Mouse (Mus musculus) ES-CJ7 (cell line): ENCODE results near the gene Supt5.

Experiments used
- DNase-seq: peaks from one replicate; pipeline ENCODE4 v3.0.0; 2011; ENCODE audit warnings: low read depth, low spot score

Supt5 gene

GRCm38 (mm10) chr7:28353267-28353666 is 14.7 kb upstream of the Supt5 start:
- DNase-seq, result no peak

- DNase-seq, result peak; percentile 60
Observed at GRCm38 (mm10) chr7:28351676-28352191, 13.2 kb upstream of the Supt5 start.

GRCm38 (mm10) chr7:28350155-28350883 is 11.8 kb upstream of the Supt5 start, which contains the start of gene Rps16:
Gene Rps16 (plus strand): TSS chr7:28350652.
- DNase-seq, result peak; percentile 98

- DNase-seq, result no peak
Observed at GRCm38 (mm10) chr7:28348601-28349000, 10.1 kb upstream of the Supt5 start.

GRCm38 (mm10) chr7:28347746-28348145 is 9.2 kb upstream of the Supt5 start:
- DNase-seq, result no peak

GRCm38 (mm10) chr7:28344637-28345036 is 6.1 kb upstream of the Supt5 start:
- peak; percentile 63 for DNase-seq

GRCm38 (mm10) chr7:28341381-28341780 is 2.8 kb upstream of the Supt5 start:
- no peak for DNase-seq

GRCm38 (mm10) chr7:28339213-28339917 is 819 bp upstream of the Supt5 start:
- DNase-seq, result peak; percentile 92

GRCm38 (mm10) chr7:28335471-28335870 is 3.1 kb downstream of the Supt5 start:
- DNase-seq, result no peak

GRCm38 (mm10) chr7:28334534-28334933 is 4.0 kb downstream of the Supt5 start:
- no peak for DNase-seq

GRCm38 (mm10) chr7:28328260-28328659 is 10.3 kb downstream of the Supt5 start:
- DNase-seq, result no peak

GRCm38 (mm10) chr7:28326457-28326856 is 12.1 kb downstream of the Supt5 start:
- no peak for DNase-seq

GRCm38 (mm10) chr7:28325293-28325692 is 13.3 kb downstream of the Supt5 start:
- DNase-seq, result no peak

GRCm38 (mm10) chr7:28321974-28322720 is 16.4 kb downstream of the Supt5 start:
- DNase-seq, result no peak

GRCm38 (mm10) chr7:28318714-28319113 is 19.8 kb downstream of the Supt5 start:
- DNase-seq, result no peak

GRCm38 (mm10) chr7:28318036-28318435 is 20.5 kb downstream of the Supt5 start:
- DNase-seq, result no peak

GRCm38 (mm10) chr7:28311926-28312543 is 26.5 kb downstream of the Supt5 start, which contains the start of gene Timm50:
Gene Timm50 (minus strand): TSS chr7:28312072.
- peak; percentile 98 for DNase-seq

- DNase-seq, result peak; percentile 54
Observed at GRCm38 (mm10) chr7:28311151-28311925, 27.2 kb downstream of the Supt5 start.

- no peak for DNase-seq
Observed at GRCm38 (mm10) chr7:28309737-28310136, 28.8 kb downstream of the Supt5 start.

- DNase-seq, result no peak
Observed at GRCm38 (mm10) chr7:28306216-28306615, 32.3 kb downstream of the Supt5 start.

- DNase-seq, result no peak
Observed at GRCm38 (mm10) chr7:28305641-28306040, 32.9 kb downstream of the Supt5 start.
